Mouse (Mus musculus) lung, adult 2 months (tissue): ENCODE results near the gene Gm20388.

Experiments
- CTCF ChIP-seq: fragments of 200-500 bp; IDR thresholded peaks from 2 replicates; pipeline ENCODE4 v1.5.1; 2011; ENCODE audit warnings: mild to moderate bottlenecking, low read length, control low read depth; ENCODE audit not compliant: insufficient read depth
- POLR2A ChIP-seq: fragments of 200-500 bp; IDR thresholded peaks from 2 replicates; pipeline ENCODE4 v1.6.1; 2011; ENCODE audit warnings: low read depth, mild to moderate bottlenecking, control low read depth, low read length, borderline replicate concordance; ENCODE audit errors: extremely low read depth

DNA sequence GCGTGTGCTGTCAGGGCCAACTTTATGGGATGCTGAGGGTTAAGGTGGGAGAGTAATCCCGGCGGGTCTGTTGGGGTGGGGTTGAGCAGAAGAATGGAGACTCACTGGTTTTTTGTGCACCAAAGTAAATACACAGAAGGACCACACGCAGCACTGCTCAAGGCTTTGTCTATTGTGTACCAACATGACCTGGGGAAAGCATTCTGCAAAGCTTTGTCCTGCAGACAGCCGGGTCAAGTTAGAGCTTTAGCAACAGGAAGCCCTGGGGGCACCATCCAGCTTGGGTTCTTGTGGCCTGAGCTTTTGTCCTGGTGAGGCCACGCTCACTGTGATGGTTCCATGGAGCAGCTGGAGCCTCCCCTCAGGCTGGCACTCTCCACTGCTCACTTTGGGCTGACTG lies 761.1 kb downstream of the Gm20388 start:
- TF ChIP-seq CTCF: no peak
- no peak for TF ChIP-seq POLR2A
